8 mouse cellular contexts compared by ENCODE assay signal in the genomic region with DNA sequence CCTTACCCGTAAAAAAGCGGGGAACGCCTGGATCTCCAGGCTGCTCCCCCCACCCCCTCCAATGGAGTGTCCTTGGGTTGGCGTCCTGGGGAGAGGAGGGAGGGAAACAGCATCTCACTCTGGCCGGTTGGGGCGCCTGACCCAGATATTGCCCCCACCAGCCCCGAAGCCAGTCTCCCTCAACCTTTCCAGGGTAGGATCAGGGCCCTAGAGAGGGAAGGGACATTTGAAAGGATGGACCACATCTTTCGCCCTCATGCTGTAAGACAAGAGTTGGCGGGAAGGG. TPM values are rescaled to one million over a fixed set of nuclear protein-coding genes. Genes with fewer than 3 reads are reported as not detected.
DNase-seq lines count a peak whose midpoint lies in the region; ATAC-seq and TF ChIP-seq lines count a peak whose summit lies in the region.

No protein-coding gene starts in this region.

- H3K27me3 ChIP-seq in megakaryocyte, embryonic 14.5 days (replicated peaks) = peaks cover 57% of the 10 kb centered on the region
- peaks cover 5% of the 10 kb centered on the region; the same call in 1 of the 2 replicates for H3K27me3 ChIP-seq in intestine, postnatal 0 days (replicated peaks; ENCODE audit: control insufficient read depth, insufficient read depth, low read length)
- peaks cover 8% of the 10 kb centered on the region for H3K27me3 ChIP-seq in neural tube, embryonic 15.5 days (replicated peaks)

- no peak overlapping the region for H3K27ac ChIP-seq in intestine, postnatal 0 days (ENCODE audit: low read depth, low read length)
- no peak overlapping the region for H3K27ac ChIP-seq in neural tube, embryonic 15.5 days (replicated peaks)

- no peak overlapping the region for H3K9ac ChIP-seq in intestine, postnatal 0 days (ENCODE audit: low read depth, low read length)
- H3K9ac ChIP-seq in neural tube, embryonic 15.5 days (replicated peaks) = no peak overlapping the region

- H3K36me3 ChIP-seq in megakaryocyte, embryonic 14.5 days (replicated peaks; ENCODE audit: low read length) = no peaks in the 10 kb centered on the region
- H3K36me3 ChIP-seq in intestine, postnatal 0 days (ENCODE audit: control insufficient read depth, insufficient read depth) = no peaks in the 10 kb centered on the region
- H3K36me3 ChIP-seq in neural tube, embryonic 15.5 days = no peaks in the 10 kb centered on the region

- H3K4me3 ChIP-seq in megakaryocyte, embryonic 14.5 days (replicated peaks) = peak overlapping the region; percentile 91
- H3K4me3 ChIP-seq in intestine, postnatal 0 days (ENCODE audit: low read depth, low read length) = no peak overlapping the region
- H3K4me3 ChIP-seq in neural tube, embryonic 15.5 days (replicated peaks) = peak overlapping the region; percentile 55; the same call in 1 of the 2 replicates

- H3K9me3 ChIP-seq in megakaryocyte, embryonic 14.5 days = no peaks in the 10 kb centered on the region
- H3K9me3 ChIP-seq in intestine, postnatal 0 days (ENCODE audit: control insufficient read depth) = no peaks in the 10 kb centered on the region
- H3K9me3 ChIP-seq in neural tube, embryonic 15.5 days (replicated peaks) = no peaks in the 10 kb centered on the region

- 27% methylated on average over 9 of the region's 9 CpGs for WGBS in intestine, postnatal 0 days
- WGBS in neural tube, embryonic 15.5 days = 13% methylated on average over 9 of the region's 9 CpGs

- peaks cover 73% of the 10 kb centered on the region for H3K4me1 ChIP-seq in megakaryocyte, embryonic 14.5 days
- 0 out of 2 replicates have a peak, but pooled peaks cover 2% of the 10 kb centered on the region for H3K4me1 ChIP-seq in intestine, postnatal 0 days (replicated peaks; ENCODE audit: control insufficient read depth, insufficient read depth, low read length)
- peaks cover 58% of the 10 kb centered on the region for H3K4me1 ChIP-seq in neural tube, embryonic 15.5 days

- TF ChIP-seq CTCF in intestine, postnatal 0 days (IDR thresholded peaks at IDR 0.05; ENCODE audit: low read depth) = 0 out of 2 replicates have a peak, but pooled peaks have one; percentile 9

- H3K4me2 ChIP-seq in intestine, postnatal 0 days (replicated peaks; ENCODE audit: low read depth) = no peak overlapping the region
- peak overlapping the region; percentile 64 for H3K4me2 ChIP-seq in neural tube, embryonic 15.5 days

- DNase-seq in cerebellum, adult 9-10 months = peak; percentile 48
- no peak for DNase-seq in cerebellum, adult 8-10 months
- DNase-seq in thymus, adult 18-20 months = no peak
- no peak for DNase-seq in thymus, postnatal 14 days

- ATAC-seq in megakaryocyte, adult 5-6 weeks (ENCODE audit: poor library complexity, severe bottlenecking) = no peak
- ATAC-seq in intestine, postnatal 0 days = no peak
- no peak for ATAC-seq in neural tube, embryonic 15.5 days (ENCODE audit: low FRiP score)

RNA-seq across cellular contexts. Expression of a gene that starts 1.0 kb away (rescaled TPM):
- polyA plus RNA-seq in megakaryocyte, embryonic 14.5 days (2012; ENCODE audit: insufficient read depth, low replicate concordance) = not detected in 2 replicates
- total RNA-seq in megakaryocyte, adult 5-6 weeks (2015) = 0.59 and 1.3 TPM in 2 replicates
- 0.40 and 1.7 TPM in 2 replicates for total RNA-seq in megakaryocyte, adult 5-6 weeks (2017)
- 1.3 and 1.4 TPM in 2 replicates for polyA plus RNA-seq in intestine, postnatal 0 days (2015; fragmentation: Nextera tagmentation; extraction: Ambion mirVana)
- 6.0 and 7.3 TPM in 2 replicates for polyA plus RNA-seq in neural tube, embryonic 15.5 days (2015; fragmentation: Nextera tagmentation; extraction: Ambion mirVana)

RNA-seq across cellular contexts. Expression of a gene that starts 3.3 kb away (rescaled TPM):
- 11.6 TPM in 1 of 2 replicates, not detected in the other for polyA plus RNA-seq in megakaryocyte, embryonic 14.5 days (2012; ENCODE audit: insufficient read depth, low replicate concordance)
- total RNA-seq in megakaryocyte, adult 5-6 weeks (2015) = 219 and 269 TPM in 2 replicates
- total RNA-seq in megakaryocyte, adult 5-6 weeks (2017) = 155 and 195 TPM in 2 replicates
- 173 and 182 TPM in 2 replicates for polyA plus RNA-seq in intestine, postnatal 0 days (2015; fragmentation: Nextera tagmentation; extraction: Ambion mirVana)
- polyA plus RNA-seq in neural tube, embryonic 15.5 days (2015; fragmentation: Nextera tagmentation; extraction: Ambion mirVana) = 186 and 201 TPM in 2 replicates

RNA-seq across cellular contexts. Expression of a gene that starts 3.5 kb away (rescaled TPM):
- 1.7 and 9.3 TPM in 2 replicates for polyA plus RNA-seq in megakaryocyte, embryonic 14.5 days (2012; ENCODE audit: insufficient read depth, low replicate concordance)
- total RNA-seq in megakaryocyte, adult 5-6 weeks (2015) = 15.2 and 28.3 TPM in 2 replicates
- total RNA-seq in megakaryocyte, adult 5-6 weeks (2017) = 10.4 and 13.8 TPM in 2 replicates
- polyA plus RNA-seq in intestine, postnatal 0 days (2015; fragmentation: Nextera tagmentation; extraction: Ambion mirVana) = 7.4 and 7.9 TPM in 2 replicates
- 14.5 and 15.3 TPM in 2 replicates for polyA plus RNA-seq in neural tube, embryonic 15.5 days (2015; fragmentation: Nextera tagmentation; extraction: Ambion mirVana)

RNA-seq across cellular contexts. Expression of a gene that starts 13.2 kb away (rescaled TPM):
- polyA plus RNA-seq in megakaryocyte, embryonic 14.5 days (2012; ENCODE audit: insufficient read depth, low replicate concordance) = not detected in 2 replicates
- 3.7 and 8.1 TPM in 2 replicates for total RNA-seq in megakaryocyte, adult 5-6 weeks (2015)
- 7.2 and 8.7 TPM in 2 replicates for total RNA-seq in megakaryocyte, adult 5-6 weeks (2017)
- polyA plus RNA-seq in intestine, postnatal 0 days (2015; fragmentation: Nextera tagmentation; extraction: Ambion mirVana) = 7.8 and 7.9 TPM in 2 replicates
- 213 and 250 TPM in 2 replicates for polyA plus RNA-seq in neural tube, embryonic 15.5 days (2015; fragmentation: Nextera tagmentation; extraction: Ambion mirVana)

RNA-seq across cellular contexts. Expression of a gene that starts 42.1 kb away (rescaled TPM):
- polyA plus RNA-seq in megakaryocyte, embryonic 14.5 days (2012; ENCODE audit: insufficient read depth, low replicate concordance) = 14.5 and 29.7 TPM in 2 replicates
- total RNA-seq in megakaryocyte, adult 5-6 weeks (2015) = 13.6 and 13.9 TPM in 2 replicates
- 17.1 and 19.8 TPM in 2 replicates for total RNA-seq in megakaryocyte, adult 5-6 weeks (2017)
- 19.4 and 24.8 TPM in 2 replicates for polyA plus RNA-seq in intestine, postnatal 0 days (2015; fragmentation: Nextera tagmentation; extraction: Ambion mirVana)
- polyA plus RNA-seq in neural tube, embryonic 15.5 days (2015; fragmentation: Nextera tagmentation; extraction: Ambion mirVana) = 70.6 and 76.1 TPM in 2 replicates

Comparison
In these comparisons a context has a peak if more than half of its experiments do, and no peak if none do; other contexts are left out.
1. RNA of a gene that starts 3.3 kb away (polyA plus RNA-seq): 186 to 201 TPM in neural tube, embryonic 15.5 days and 173 to 182 TPM in intestine, postnatal 0 days; 11.6 TPM in megakaryocyte, embryonic 14.5 days; every median in the first group is over 10 times any median in the second.